ENCODE assay signal across 19 mouse cellular contexts in genomic region chr7:51892224-51892965, GRCm38 (mm10). TPM values are rescaled to one million over a fixed set of nuclear protein-coding genes. Genes with fewer than 3 reads are reported as not detected.
DNase-seq lines count a peak whose midpoint lies in the region; ATAC-seq lines count a peak whose summit lies in the region.
"Had no signal": no experiment of that assay in that cellular context is flagged by ENCODE, and none has a peak within 500 bp of the region (broad histone marks: within the 10 kb centered on the region; RNA-seq: fewer than 3 reads in every experiment).

No protein-coding gene starts in this region.

- H3K4me1 ChIP-seq in megakaryocyte, embryonic 14.5 days, result peaks cover 19% of the 10 kb centered on the region
- peaks cover 53% of the 10 kb centered on the region for H3K4me1 ChIP-seq in limb, embryonic 10.5 days
- H3K4me1 ChIP-seq: liver, embryonic 15.5 days; neural tube, embryonic 13.5 days had no signal

- no peak for ATAC-seq in megakaryocyte, adult 5-6 weeks (ENCODE audit: poor library complexity, severe bottlenecking)
- ATAC-seq: hindbrain, postnatal 0 days had no signal

- no peaks in the 10 kb centered on the region for H3K9me3 ChIP-seq in megakaryocyte, embryonic 14.5 days
- no peaks in the 10 kb centered on the region for H3K9me3 ChIP-seq in limb, embryonic 10.5 days (replicated peaks)
- H3K9me3 ChIP-seq: liver, embryonic 15.5 days; neural tube, embryonic 13.5 days had no signal

- peak overlapping the region; percentile 56; the same call in 1 of the 2 replicates for H3K27ac ChIP-seq in limb, embryonic 10.5 days
- H3K27ac ChIP-seq: gastrocnemius, adult 2 months; hindbrain, postnatal 0 days; liver, embryonic 15.5 days; neural tube, embryonic 13.5 days had no signal

- no peaks in the 10 kb centered on the region for H3K36me3 ChIP-seq in megakaryocyte, embryonic 14.5 days (replicated peaks; ENCODE audit: low read length)
- H3K36me3 ChIP-seq in limb, embryonic 10.5 days, result 0 out of 2 replicates have a peak, but pooled peaks cover 2% of the 10 kb centered on the region
- H3K36me3 ChIP-seq: liver, embryonic 15.5 days; neural tube, embryonic 13.5 days had no signal

- DNase-seq in MEL-GATA-1-ER (ENCODE audit: extremely low read depth, low read depth) (peak; percentile 6), MN1 (ENCODE audit: low spot score) (no peak)
- DNase-seq in limb, embryonic 10.5 days (ENCODE audit: low spot score), result no peak
- DNase-seq in gastrocnemius, postnatal 14 days, result no peak
- DNase-seq in yolk sac, embryonic 10.5 days (ENCODE audit: low spot score), result no peak
- no peak for DNase-seq in kidney, adult 11 months
- DNase-seq: adrenal gland, adult 2 months; cerebellum, postnatal 25 days; gastrocnemius, adult 2 months; heart, adult 18-20 months; heart, postnatal 4 days; lung, postnatal 10 days; thymus, postnatal 25 days had no signal

- H3K4me3 ChIP-seq in megakaryocyte, embryonic 14.5 days (replicated peaks), result peak overlapping the region; percentile 23
- H3K4me3 ChIP-seq in limb, embryonic 10.5 days, result no peak overlapping the region
- H3K4me3 ChIP-seq: erythroblast, embryonic 14.5 days; gastrocnemius, adult 2 months; liver, embryonic 15.5 days; neural tube, embryonic 13.5 days had no signal

- 92% methylated on average over 1 of the region's 1 CpGs for WGBS in limb, embryonic 10.5 days

- intact Hi-C loops in gastrocnemius, postnatal 14 days (cut with DNase I; ENCODE audit: low total_unique reads), result no loop called here

- H3K27me3 ChIP-seq in megakaryocyte, embryonic 14.5 days (replicated peaks), result no peaks in the 10 kb centered on the region
- no peaks in the 10 kb centered on the region for H3K27me3 ChIP-seq in limb, embryonic 10.5 days (ENCODE audit: low read depth, poor library complexity, severe bottlenecking)
- H3K27me3 ChIP-seq: liver, embryonic 15.5 days; neural tube, embryonic 13.5 days had no signal

RNA-seq across cellular contexts. Expression of gene Fancf, which starts 30.3 kb away (rescaled TPM):
- polyA plus RNA-seq in megakaryocyte, embryonic 14.5 days (2012; ENCODE audit: insufficient read depth, low replicate concordance), result 4.4 and 12.9 TPM in 2 replicates
- 7.5 and 8.9 TPM in 2 replicates for total RNA-seq in megakaryocyte, adult 5-6 weeks (2015)
- 4.1 and 6.3 TPM in 2 replicates for total RNA-seq in megakaryocyte, adult 5-6 weeks (2017)
- polyA plus RNA-seq in limb, embryonic 10.5 days (2016; fragmentation: Nextera tagmentation; extraction: Ambion mirVana), result 12.3 and 14.2 TPM in 2 replicates
- 1 to 10 TPM; 2.3 to 2.8 TPM for total RNA-seq in gastrocnemius, postnatal 14 days (2021)

RNA-seq across cellular contexts. Expression of gene Gas2, which starts 30.6 kb away (rescaled TPM):
- 1.0 and 2.0 TPM in 2 replicates for polyA plus RNA-seq in megakaryocyte, embryonic 14.5 days (2012; ENCODE audit: insufficient read depth, low replicate concordance)
- total RNA-seq in megakaryocyte, adult 5-6 weeks (2015), result 2.9 and 3.9 TPM in 2 replicates
- total RNA-seq in megakaryocyte, adult 5-6 weeks (2017), result 4.3 and 4.9 TPM in 2 replicates
- polyA plus RNA-seq in limb, embryonic 10.5 days (2016; fragmentation: Nextera tagmentation; extraction: Ambion mirVana), result 34.3 and 72.4 TPM in 2 replicates
- 1 to 10 TPM; 8.7 to 9.8 TPM for total RNA-seq in gastrocnemius, postnatal 14 days (2021)
